Mouse (Mus musculus) stomach, embryonic 15.5 days (tissue): ENCODE measurements around the gene R3hcc1l. TPM values are rescaled to one million over a fixed set of nuclear protein-coding genes. Genes with fewer than 3 reads are reported as not detected.

Experiments
- ATAC-seq: fragments of 200-750 bp; cut with Nextera tagmentation; 2 replicates; pipeline ENCODE4 v1.8.0; 2017; ENCODE audit warnings: low read depth, moderate number of reproducible peaks, moderate TSS enrichment; ENCODE audit not compliant: insufficient read depth, low FRiP score
- H3K27ac ChIP-seq: fragments of 300-500 bp; sonication (generic); 2 replicates; pipeline ENCODE4 v1.5.1; 2015; ENCODE audit warnings: mild to moderate bottlenecking, inconsistent platforms
- H3K27me3 ChIP-seq: fragments of 300-500 bp; sonication (generic); replicated peaks from 2 replicates; pipeline ENCODE4 v1.6.1; 2015; ENCODE audit warnings: inconsistent platforms
- H3K36me3 ChIP-seq: fragments of 300-500 bp; sonication (generic); 2 replicates; pipeline ENCODE4 v1.6.1; 2015; ENCODE audit warnings: inconsistent platforms
- H3K4me1 ChIP-seq: fragments of 300-500 bp; sonication (generic); 2 replicates; pipeline ENCODE4 v1.6.1; 2015; ENCODE audit warnings: inconsistent platforms
- H3K4me2 ChIP-seq: fragments of 300-500 bp; sonication (generic); 2 replicates; pipeline ENCODE4 v1.6.1; 2015; ENCODE audit warnings: mild to moderate bottlenecking, inconsistent platforms
- H3K4me3 ChIP-seq: fragments of 300-500 bp; sonication (generic); replicated peaks from 2 replicates; pipeline ENCODE4 v1.5.1; 2015; ENCODE audit warnings: inconsistent platforms
- H3K9ac ChIP-seq: fragments of 300-500 bp; sonication (generic); 2 replicates; pipeline ENCODE4 v1.6.1; 2015; ENCODE audit warnings: inconsistent platforms
- H3K9me3 ChIP-seq: fragments of 300-500 bp; sonication (generic); 2 replicates; pipeline ENCODE4 v1.6.1; 2016; ENCODE audit warnings: inconsistent platforms
- WGBS: fragments of 180-500 bp; shearing (Covaris S2); methylation state at CpG from one replicate; pipeline ENCODE4 v1.1.7; 2015; 5-methylcytosine and 5-hydroxymethylcytosine counted together
- polyA plus RNA-seq: library from polyadenylated mRNA; unstranded; fragments of >200 nt; fragmentation: Nextera tagmentation; extraction: Ambion mirVana; gene quantifications from 2 replicates; pipeline ENCODE4 v1.2.1, GENCODE M21; 2015

Gene R3hcc1l
- polyA plus RNA-seq, 1 experiment from 2014 or later, result 21.7 TPM

DNA sequence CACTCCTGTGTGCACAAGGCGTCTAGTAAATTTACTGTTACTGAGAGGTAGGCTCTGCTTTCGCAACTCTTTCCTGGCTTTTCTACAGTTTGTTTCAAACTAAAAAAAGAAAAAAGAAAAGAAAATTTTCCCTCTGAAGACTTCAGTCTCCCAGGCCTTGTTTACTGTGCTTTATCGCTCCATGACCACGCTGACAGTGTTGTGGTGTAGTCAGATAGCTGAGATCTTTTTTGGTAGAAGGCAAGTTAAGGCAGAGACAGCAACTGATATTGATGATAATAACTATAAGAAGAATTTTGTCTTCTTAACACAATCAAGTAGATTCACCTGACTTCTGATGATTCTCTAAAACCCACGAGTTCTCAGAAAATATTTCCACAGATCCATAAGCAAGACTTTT is 65.1 kb downstream of the R3hcc1l start:
- WGBS, result 92% methylated on average over 5 of the region's 5 CpGs

DNA sequence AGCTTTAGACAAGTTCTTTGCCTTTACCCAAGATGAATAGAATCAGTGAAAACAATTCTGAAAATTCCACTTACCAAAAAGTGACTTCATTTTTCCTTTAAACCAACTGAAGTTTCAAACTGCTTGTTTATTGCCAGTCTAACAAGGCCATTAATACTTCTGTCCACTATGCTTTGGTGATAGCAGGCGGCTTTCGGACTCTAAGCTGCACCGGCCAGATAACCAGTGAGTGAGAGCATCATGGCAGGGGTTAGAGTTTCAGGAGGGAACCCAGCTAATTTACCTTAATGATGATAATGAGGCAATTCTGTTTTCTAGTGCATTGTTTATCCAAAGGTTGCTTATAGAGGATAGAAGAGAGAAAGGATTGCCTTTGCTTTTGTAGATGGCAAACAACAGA is 65.6 kb downstream of the R3hcc1l start:
- H3K27me3 ChIP-seq, result no peaks in the 10 kb centered on the region
- H3K9me3 ChIP-seq, result no peaks in the 10 kb centered on the region
- H3K9ac ChIP-seq, result no peak overlapping the region
- no peak overlapping the region for H3K27ac ChIP-seq
- H3K4me3 ChIP-seq, result no peak overlapping the region
- H3K4me1 ChIP-seq, result 0 out of 2 replicates have a peak, but pooled peaks cover 4% of the 10 kb centered on the region
- no peak for ATAC-seq
- H3K36me3 ChIP-seq, result peaks cover 10% of the 10 kb centered on the region; the same call in 1 of the 2 replicates
- H3K4me2 ChIP-seq, result no peak overlapping the region
- 88% methylated on average over 3 of the region's 3 CpGs for WGBS

More for the DNA sequence above, 65.1 kb downstream of the R3hcc1l start:
- H3K27me3 ChIP-seq, result no peaks in the 10 kb centered on the region
- no peak overlapping the region for H3K27ac ChIP-seq
- H3K36me3 ChIP-seq, result peaks cover 10% of the 10 kb centered on the region; the same call in 1 of the 2 replicates
- no peak; the same call in 1 of the 2 replicates for ATAC-seq
- no peak overlapping the region for H3K4me3 ChIP-seq
- no peak overlapping the region for H3K9ac ChIP-seq
- H3K9me3 ChIP-seq, result no peaks in the 10 kb centered on the region
- no peak overlapping the region for H3K4me2 ChIP-seq
- 0 out of 2 replicates have a peak, but pooled peaks cover 4% of the 10 kb centered on the region for H3K4me1 ChIP-seq

DNA sequence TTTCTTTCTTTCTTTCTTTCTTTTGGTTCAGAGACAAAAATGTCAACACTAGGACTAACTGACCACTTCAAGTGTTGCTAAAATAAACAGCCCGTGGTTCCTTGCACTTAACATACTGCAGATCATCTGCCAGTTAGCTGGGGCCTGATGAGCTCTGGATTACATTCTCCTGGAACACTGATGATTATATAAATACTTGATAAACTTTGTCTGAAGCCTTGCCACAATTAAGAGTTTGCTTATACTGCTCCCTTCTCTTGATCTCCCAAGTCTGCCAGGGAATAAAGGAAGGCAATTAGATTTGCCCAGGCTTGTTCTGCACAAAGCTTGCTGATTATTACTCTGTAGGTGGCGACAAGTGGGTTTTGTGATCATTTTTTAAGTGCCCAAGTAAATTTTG is 69.1 kb downstream of the R3hcc1l start:
- H3K27me3 ChIP-seq, result no peaks in the 10 kb centered on the region
- ATAC-seq, result no peak
- H3K9ac ChIP-seq, result no peak overlapping the region
- H3K27ac ChIP-seq, result no peak overlapping the region
- peaks cover 16% of the 10 kb centered on the region; the same call in 1 of the 2 replicates for H3K36me3 ChIP-seq
- 0 out of 2 replicates have a peak, but pooled peaks cover 4% of the 10 kb centered on the region for H3K4me1 ChIP-seq
- H3K4me2 ChIP-seq, result no peak overlapping the region
- H3K9me3 ChIP-seq, result no peaks in the 10 kb centered on the region
- WGBS, result 26% methylated on average over 2 of the region's 2 CpGs
- H3K4me3 ChIP-seq, result no peak overlapping the region

DNA sequence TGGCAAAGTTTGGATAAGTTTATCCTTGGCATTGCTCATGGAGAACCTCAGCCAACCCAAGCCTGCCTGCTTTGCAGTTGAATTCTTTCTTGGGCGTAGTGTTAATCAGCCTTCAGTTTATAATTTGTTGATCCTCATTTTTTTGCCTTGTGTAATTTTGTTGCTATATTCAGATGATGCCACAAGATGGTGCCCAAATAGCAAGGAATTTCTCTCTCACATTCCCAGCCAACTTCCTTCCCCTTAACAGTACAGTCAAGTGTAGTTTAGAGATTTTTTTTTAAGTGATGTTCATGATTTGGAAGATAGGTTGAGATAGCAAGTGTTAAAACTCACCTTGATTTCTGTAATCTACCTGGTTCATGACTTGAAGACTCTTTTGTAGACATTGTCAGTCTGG is 70.7 kb downstream of the R3hcc1l start:
- peaks cover 7% of the 10 kb centered on the region; the same call in 1 of the 2 replicates for H3K36me3 ChIP-seq
- no peak for ATAC-seq
- H3K27me3 ChIP-seq, result no peaks in the 10 kb centered on the region
- H3K4me2 ChIP-seq, result no peak overlapping the region
- 61% methylated on average over 1 of the region's 1 CpGs for WGBS
- no peaks in the 10 kb centered on the region for H3K9me3 ChIP-seq
- H3K27ac ChIP-seq, result no peak overlapping the region
- no peak overlapping the region for H3K4me3 ChIP-seq
- H3K9ac ChIP-seq, result no peak overlapping the region
- H3K4me1 ChIP-seq, result 0 out of 2 replicates have a peak, but pooled peaks cover 4% of the 10 kb centered on the region

DNA sequence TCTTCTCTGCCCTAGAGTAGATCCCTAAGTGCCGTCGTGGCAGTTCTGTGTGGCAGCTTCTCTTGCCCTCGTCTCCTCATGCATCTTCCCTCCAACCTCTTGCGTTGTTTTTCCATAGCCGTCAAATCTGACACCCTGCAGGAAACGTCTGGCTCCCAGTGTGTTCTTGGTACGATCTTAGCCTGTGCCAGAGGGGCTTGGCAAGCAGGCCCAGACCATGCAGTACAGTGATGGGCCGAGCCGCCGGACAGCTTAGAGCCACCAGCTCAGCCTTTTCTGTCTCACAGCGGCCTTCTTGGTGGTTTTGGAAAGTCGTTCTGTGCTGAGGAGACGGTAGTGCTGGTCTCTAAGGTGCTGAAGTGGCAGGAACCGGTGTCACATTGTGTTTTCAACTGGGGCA is 73.0 kb downstream of the R3hcc1l start:
- ATAC-seq, result no peak
- H3K9me3 ChIP-seq, result no peaks in the 10 kb centered on the region
- 0 out of 2 replicates have a peak, but pooled peaks cover 6% of the 10 kb centered on the region for H3K36me3 ChIP-seq
- H3K9ac ChIP-seq, result no peak overlapping the region
- H3K4me1 ChIP-seq, result 0 out of 2 replicates have a peak, but pooled peaks cover 4% of the 10 kb centered on the region
- no peak overlapping the region for H3K4me2 ChIP-seq
- 71% methylated on average over 14 of the region's 14 CpGs for WGBS
- H3K27ac ChIP-seq, result no peak overlapping the region
- no peaks in the 10 kb centered on the region for H3K27me3 ChIP-seq
- no peak overlapping the region for H3K4me3 ChIP-seq

DNA sequence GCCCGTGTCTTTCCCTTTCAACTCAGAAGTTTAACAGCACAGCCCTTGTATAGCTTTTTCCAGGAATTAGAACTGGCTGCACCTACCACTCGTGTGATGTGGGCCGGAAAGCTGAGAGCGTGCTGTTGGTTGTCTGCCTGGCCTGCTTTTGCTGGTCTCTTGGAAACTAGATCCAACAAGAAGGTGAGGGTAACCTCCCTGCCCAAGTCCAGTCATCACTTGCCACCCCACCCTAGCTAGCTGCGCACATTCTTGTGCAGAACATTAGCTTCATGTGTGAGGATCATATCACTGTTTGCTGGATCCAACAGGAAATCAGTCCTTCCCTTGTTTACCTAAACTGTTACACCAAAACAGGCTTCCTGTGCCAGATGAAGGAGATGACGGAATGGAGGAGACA is 74.9 kb downstream of the R3hcc1l start:
- Histone ChIP-seq H3K36me3 (0 out of 2 replicates have a peak, but pooled peaks cover 6% of the 10 kb centered on the region), H3K9ac (no peak overlapping the region), H3K9me3 (no peaks in the 10 kb centered on the region), H3K4me3 (no peak overlapping the region), H3K4me2 (no peak overlapping the region), H3K27me3 (no peaks in the 10 kb centered on the region), H3K4me1 (no peaks in the 10 kb centered on the region), H3K27ac (no peak overlapping the region)
- WGBS, result 82% methylated on average over 6 of the region's 6 CpGs
- no peak for ATAC-seq

DNA sequence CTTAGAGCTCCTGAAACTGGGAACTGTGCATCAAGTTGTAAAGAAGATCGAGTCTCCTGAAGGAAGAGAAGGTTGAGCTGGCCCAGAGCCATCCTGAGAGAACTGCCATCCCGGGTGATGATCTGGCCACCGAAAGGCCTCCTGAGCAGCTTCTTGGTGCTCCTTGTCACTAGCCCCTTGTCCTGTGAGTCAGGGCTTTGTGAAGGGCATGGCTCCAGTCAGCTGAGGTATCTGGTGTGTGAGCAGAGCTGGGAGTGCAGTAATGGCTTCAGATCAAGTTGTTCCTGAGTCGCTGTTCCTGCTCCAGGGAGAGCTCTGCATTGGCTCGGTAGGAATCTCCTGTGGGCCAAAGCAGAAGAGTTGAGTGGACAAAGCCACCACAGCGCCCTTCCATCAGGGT is 76.5 kb downstream of the R3hcc1l start:
- Histone ChIP-seq H3K4me1 (no peaks in the 10 kb centered on the region), H3K4me3 (no peak overlapping the region), H3K27ac (no peak overlapping the region), H3K27me3 (no peaks in the 10 kb centered on the region), H3K36me3 (0 out of 2 replicates have a peak, but pooled peaks cover 6% of the 10 kb centered on the region), H3K9ac (no peak overlapping the region), H3K9me3 (no peaks in the 10 kb centered on the region), H3K4me2 (no peak overlapping the region)
- ATAC-seq, result no peak
- WGBS, result 94% methylated on average over 6 of the region's 6 CpGs

DNA sequence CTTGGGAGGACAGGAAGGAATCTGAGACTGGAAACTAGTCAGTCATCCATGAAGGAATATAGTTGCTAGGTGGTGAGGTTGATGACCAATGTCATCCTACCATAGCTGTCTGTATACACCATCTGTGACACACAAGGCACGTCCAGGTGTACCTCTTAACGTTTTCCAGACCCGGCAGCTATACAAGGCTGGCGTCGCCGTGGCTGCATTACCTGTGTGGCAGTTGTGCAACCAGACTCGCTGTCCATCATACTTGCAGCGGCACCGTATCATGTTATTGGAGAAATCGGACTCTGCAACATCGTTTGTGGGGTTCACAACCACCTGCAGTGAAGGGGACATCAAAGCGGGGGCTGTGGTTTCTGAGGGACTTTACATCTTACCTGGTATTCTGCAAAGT is 78.7 kb downstream of the R3hcc1l start:
- Histone ChIP-seq H3K4me2 (no peak overlapping the region), H3K9me3 (no peaks in the 10 kb centered on the region), H3K36me3 (no peaks in the 10 kb centered on the region), H3K9ac (no peak overlapping the region), H3K27me3 (no peaks in the 10 kb centered on the region), H3K4me3 (no peak overlapping the region), H3K27ac (no peak overlapping the region), H3K4me1 (no peaks in the 10 kb centered on the region)
- 92% methylated on average over 12 of the region's 12 CpGs for WGBS
- no peak for ATAC-seq

DNA sequence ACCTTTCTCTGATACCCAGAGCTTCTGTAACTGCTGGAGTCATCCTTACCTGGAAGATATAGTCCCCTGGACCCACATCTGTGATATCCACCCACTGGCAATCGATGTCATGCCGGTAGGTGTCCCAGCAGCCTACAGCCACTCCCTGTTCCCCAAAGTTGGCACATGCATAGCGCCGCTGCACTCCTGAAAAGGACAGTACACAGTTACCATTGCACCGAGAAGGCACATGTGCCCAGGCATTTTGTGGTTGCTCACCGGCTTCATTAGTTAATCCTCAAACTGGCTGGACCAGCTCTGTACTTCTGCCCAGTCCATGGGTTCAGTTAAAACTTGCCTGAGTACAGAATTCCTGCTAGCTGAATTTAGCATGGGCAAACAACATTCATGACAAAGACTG is 79.3 kb downstream of the R3hcc1l start:
- no peak overlapping the region for H3K4me2 ChIP-seq
- H3K9ac ChIP-seq, result no peak overlapping the region
- no peak for ATAC-seq
- H3K36me3 ChIP-seq, result no peaks in the 10 kb centered on the region
- H3K27me3 ChIP-seq, result no peaks in the 10 kb centered on the region
- H3K4me1 ChIP-seq, result no peaks in the 10 kb centered on the region
- no peaks in the 10 kb centered on the region for H3K9me3 ChIP-seq
- 89% methylated on average over 6 of the region's 6 CpGs for WGBS
- H3K4me3 ChIP-seq, result no peak overlapping the region
- H3K27ac ChIP-seq, result no peak overlapping the region; the same call in 1 of the 2 replicates

DNA sequence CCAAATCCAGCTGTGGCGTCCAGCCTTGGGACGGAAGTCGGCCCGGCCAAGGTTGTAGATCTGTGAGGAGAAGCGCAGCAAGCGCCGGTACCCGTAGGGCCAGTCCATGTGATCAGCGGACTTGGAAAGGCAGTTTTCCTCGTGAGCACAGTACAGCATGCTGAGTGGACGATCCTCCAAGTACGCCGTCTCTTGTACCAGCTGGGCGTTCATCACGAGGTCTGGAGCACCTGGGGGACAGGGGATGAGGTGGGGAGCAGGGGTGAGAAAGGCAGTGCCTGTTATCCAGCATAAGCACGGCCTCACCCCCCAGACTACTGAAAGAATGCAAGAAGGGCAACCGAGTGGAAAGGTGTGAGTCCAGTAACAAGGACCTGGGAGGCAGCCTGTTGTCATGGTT is 81.3 kb downstream of the R3hcc1l start:
- Histone ChIP-seq H3K36me3 (no peaks in the 10 kb centered on the region), H3K4me2 (no peak overlapping the region), H3K27me3 (no peaks in the 10 kb centered on the region), H3K27ac (no peak overlapping the region), H3K9ac (no peak overlapping the region), H3K9me3 (no peaks in the 10 kb centered on the region), H3K4me3 (no peak overlapping the region), H3K4me1 (no peaks in the 10 kb centered on the region)
- ATAC-seq, result no peak
- 81% methylated on average over 17 of the region's 17 CpGs for WGBS

DNA sequence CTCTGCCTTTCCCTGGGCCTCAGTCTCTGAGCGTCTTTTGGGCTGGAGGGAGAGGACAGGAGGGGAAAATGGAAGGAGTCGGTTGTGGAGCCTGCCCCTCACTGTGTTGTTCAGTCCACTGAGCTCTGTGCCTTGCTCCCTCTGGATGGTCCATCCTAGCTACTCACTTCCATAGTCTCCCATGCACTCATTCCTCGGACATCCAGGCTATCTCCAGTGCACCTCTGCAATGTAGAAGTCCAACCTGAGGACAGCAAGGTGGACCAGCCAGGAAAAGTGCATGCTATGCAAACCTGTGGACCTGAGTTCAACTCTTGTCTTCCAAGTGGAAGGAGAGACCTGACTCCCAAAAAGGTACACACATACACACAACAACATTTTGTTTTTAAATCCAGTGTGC is 82.0 kb downstream of the R3hcc1l start:
- Histone ChIP-seq H3K9me3 (no peaks in the 10 kb centered on the region), H3K4me1 (no peaks in the 10 kb centered on the region), H3K9ac (no peak overlapping the region), H3K27me3 (no peaks in the 10 kb centered on the region), H3K4me3 (no peak overlapping the region), H3K27ac (peak overlapping the region; percentile 7; the same call in 1 of the 2 replicates), H3K4me2 (no peak overlapping the region), H3K36me3 (no peaks in the 10 kb centered on the region)
- ATAC-seq, result no peak
- 45% methylated on average over 3 of the region's 3 CpGs for WGBS

DNA sequence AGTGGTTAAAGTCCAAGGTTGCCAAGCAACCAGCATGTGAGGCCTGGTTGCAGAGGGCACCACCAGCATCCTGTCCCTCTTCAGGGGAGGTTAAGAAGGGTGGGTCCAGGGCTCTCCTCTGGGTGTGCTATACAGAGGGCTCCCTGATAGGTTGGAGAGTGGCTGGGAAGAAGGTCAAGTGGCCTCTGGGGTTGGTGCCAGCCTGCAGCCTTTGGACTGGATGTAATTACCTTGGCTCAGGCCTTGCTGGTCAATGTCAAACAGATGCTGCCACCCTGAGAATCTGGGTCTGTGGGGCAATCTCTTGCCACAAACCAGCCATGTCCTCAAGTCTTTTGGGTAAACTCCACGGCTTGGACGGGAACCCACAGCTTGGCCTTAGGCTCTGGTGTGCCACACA is 82.9 kb downstream of the R3hcc1l start:
- Histone ChIP-seq H3K27me3 (no peaks in the 10 kb centered on the region), H3K4me3 (no peak overlapping the region), H3K9me3 (no peaks in the 10 kb centered on the region), H3K27ac (no peak overlapping the region), H3K4me1 (no peaks in the 10 kb centered on the region), H3K36me3 (no peaks in the 10 kb centered on the region), H3K9ac (no peak overlapping the region), H3K4me2 (no peak overlapping the region)
- ATAC-seq, result no peak
- 97% methylated on average over 2 of the region's 2 CpGs for WGBS

DNA sequence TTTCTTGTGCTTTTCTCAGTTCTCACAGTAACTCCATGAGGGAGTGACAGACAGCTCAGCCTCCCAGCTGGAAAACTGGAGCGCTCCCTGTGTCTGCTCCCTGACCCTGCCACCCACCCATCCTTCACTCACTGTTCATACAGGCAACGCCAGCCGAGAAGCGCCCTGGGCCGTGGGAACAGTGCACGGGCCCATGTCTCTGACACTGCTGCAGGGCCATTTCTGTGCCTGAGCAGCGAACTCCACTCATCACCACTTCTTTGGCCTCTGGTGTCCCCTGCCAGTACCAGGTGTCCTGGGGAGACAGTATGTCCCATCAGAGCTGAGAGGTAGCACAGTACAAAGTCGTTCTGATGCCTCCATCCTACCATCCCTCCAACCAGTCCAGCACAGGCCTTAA is 83.5 kb downstream of the R3hcc1l start:
- no peak for ATAC-seq
- Histone ChIP-seq H3K27me3 (no peaks in the 10 kb centered on the region), H3K4me1 (no peaks in the 10 kb centered on the region), H3K4me2 (no peak overlapping the region), H3K27ac (no peak overlapping the region), H3K9me3 (no peaks in the 10 kb centered on the region), H3K36me3 (no peaks in the 10 kb centered on the region), H3K4me3 (no peak overlapping the region), H3K9ac (no peak overlapping the region)
- 69% methylated on average over 8 of the region's 8 CpGs for WGBS
